Mouse (Mus musculus): ENCODE measurements around the gene Stat5a. TPM values are rescaled to one million over a fixed set of nuclear protein-coding genes. Genes with fewer than 3 reads are reported as not detected.

The Stat5a gene
- total RNA-seq, 2 experiments from 2014 or later = 1.7 to 2.0 TPM

DNA sequence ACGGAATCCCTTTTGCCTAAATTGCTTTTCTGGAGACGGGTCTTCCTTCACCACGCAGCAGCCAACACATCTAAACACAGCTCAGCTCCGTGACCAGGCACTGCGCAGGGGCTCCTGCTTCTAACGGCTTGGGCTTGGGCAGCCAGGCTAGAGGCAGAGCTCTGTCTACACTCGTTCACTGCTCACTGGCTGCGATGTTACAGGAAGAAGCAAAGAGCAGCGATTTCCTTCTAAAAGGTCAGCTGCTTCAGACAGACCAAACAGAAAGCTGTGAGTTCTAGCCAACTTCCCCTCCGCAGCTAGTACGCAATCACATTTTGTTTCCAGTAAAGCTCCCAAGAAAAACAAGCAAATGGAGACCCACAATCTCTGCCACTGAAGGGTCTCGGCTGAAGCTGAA lies 36.8 kb upstream of the Stat5a start:
- no peak for DNase-seq (ENCODE audit: extremely low spot score in 1 of 2, low spot score in 2 of 2)
- H3K4me3 ChIP-seq = no peak overlapping the region
- peak overlapping the region; percentile 44; the same call in 1 of the 2 replicates for H3K27ac ChIP-seq
- intact Hi-C loops (cut with DNase I) = no loop called here
- no peak for TF ChIP-seq CTCF (IDR thresholded peaks at IDR 0.05)

DNA sequence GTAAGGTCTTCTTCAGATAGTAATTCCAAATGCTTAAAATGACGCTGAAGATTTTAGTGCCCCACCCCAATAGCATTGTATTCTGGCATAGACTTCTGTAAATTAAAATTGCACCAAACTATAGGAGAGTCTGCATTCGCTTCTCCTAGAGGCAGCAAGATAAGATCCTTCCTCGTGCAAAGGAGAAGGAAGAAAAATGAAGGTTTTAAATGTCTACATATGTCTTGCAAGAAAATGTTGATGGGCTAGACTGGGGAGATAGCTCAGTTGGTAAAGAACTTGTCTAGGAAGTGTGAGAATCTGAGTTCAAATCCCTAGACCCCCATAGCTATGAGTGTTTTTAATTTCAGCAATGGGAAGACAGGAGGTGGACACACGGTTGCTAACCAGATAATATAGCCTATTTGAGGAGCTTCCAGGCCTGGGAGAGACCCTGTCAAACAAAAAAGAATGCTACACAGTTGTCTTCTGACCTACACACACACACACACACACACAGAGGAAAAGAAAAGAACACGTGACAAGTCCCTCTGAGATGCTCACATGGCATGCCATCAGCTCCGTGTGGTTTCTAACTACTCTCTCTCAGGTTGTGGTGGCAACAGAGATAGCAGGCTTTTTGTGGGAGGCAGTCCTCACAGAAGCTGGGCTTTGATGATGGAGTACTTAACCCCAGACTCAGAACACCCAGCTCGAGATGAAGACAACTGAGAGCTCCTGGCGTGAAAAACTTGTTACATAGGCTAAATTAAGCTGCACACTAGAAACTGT lies 35.4 kb upstream of the Stat5a start:
- no peak for DNase-seq (ENCODE audit: extremely low spot score in 1 of 2, low spot score in 2 of 2)
- TF ChIP-seq CTCF (IDR thresholded peaks at IDR 0.05) = no peak
- Histone ChIP-seq H3K27ac (no peak overlapping the region), H3K4me3 (no peak overlapping the region)
- intact Hi-C loops (cut with DNase I) = no loop called here

DNA sequence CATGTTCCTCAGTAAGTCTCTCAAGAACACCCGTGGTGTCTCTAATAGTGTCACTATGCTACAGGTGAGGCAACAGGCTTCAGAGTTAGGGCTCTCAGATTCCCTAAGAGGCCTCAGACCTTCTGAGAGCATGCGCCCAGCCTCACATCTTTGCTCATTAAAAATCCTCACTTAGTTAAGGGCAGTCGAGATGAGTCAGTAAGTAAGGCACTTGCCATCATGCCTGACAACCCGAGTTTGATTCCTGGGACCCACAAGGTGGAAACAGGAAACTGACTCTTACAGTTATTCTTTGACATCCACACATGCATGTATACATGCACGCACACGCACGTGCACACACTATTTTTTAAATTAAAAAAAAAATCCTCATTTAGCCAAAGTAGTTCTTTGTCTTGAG lies 34.7 kb upstream of the Stat5a start:
- Histone ChIP-seq H3K27ac (no peak overlapping the region), H3K4me3 (no peak overlapping the region)
- TF ChIP-seq CTCF (IDR thresholded peaks at IDR 0.05) = no peak
- no peak for DNase-seq (ENCODE audit: extremely low spot score in 1 of 2, low spot score in 2 of 2)
- intact Hi-C loops (cut with DNase I) = no loop called here

DNA sequence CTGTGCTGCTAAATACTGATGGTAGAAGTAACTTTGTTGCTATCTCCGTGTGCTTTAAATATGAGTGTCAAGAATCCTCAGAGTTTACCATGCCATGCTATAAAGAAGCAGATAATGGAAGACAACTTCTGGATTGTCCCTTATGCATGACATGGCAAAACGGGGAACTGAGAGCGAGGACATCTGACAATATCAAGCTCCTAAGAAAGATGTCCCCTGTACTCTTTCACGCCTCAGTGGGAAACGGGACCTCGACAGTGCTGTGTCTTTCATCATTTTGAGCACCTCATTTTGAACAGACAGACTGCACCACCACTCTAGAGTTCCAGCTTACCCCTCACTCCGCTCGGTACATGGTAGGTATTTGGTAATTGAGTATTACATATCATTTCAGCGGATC lies 33.7 kb upstream of the Stat5a start:
- intact Hi-C loops (cut with DNase I) = no loop called here
- no peak for DNase-seq (ENCODE audit: extremely low spot score in 1 of 2, low spot score in 2 of 2)
- Histone ChIP-seq H3K4me3 (no peak overlapping the region), H3K27ac (no peak overlapping the region)
- TF ChIP-seq CTCF (IDR thresholded peaks at IDR 0.05) = no peak

DNA sequence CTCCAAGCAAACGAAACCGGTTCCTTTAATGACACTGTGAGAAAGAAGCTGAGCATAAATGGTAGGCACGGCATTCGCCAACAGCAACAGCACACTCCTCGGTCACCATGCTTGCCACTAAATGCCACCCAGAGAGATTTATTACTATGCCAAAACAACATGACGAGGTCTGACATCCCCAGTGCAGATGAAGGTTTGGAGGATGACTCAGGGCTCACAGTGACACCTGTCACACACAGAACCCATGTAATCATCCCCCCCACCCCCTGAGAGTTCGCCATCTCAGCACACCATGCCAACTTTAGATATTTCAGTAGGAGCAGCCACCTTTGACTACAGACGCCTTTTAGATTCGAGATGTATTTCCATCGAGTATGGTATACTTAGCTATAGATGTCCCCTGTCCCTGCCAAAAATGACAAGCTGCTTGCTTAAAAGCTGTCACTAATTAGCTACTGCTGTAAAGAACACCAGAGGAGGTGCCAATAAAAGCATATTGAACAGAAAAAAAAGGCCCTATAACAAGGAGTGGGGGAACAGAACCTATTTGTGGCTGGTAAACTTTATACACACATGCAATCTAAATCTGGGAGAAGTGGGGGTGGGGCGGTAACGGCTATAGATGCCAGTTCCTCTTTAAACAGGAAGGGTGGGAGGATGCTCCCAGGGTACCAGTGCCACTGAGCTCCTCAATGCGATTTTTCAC lies 32.8 kb upstream of the Stat5a start:
- H3K27ac ChIP-seq = no peak overlapping the region
- intact Hi-C loops (cut with DNase I) = no loop called here
- DNase-seq (ENCODE audit: extremely low spot score in 1 of 2, low spot score in 2 of 2) = peak; percentile 28

DNA sequence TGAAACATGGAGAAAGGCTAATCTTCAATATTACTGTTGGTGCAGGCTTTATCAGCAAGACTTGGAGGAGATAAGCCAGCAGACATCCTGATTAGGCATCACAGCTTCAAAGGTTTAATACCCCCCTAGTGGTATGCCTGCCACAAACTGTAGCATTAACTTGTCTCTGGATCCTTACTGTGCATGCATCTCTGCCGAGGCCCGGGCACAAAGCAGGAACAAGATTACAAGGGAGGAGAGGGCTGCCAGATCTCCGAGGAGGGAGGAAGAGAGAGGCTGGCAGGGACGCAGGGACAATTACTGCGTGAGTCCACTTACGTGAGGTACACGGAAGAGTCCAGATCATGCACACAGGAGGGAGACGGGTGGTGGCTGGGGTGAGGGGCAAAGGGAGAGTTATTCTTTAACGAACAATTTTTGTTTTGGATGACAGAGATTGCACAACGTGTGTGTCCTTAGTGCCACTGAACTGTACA lies 30.4 kb upstream of the Stat5a start:
- Histone ChIP-seq H3K27ac (no peak overlapping the region), H3K4me3 (no peak overlapping the region)
- intact Hi-C loops (cut with DNase I) = no loop called here
- DNase-seq (ENCODE audit: extremely low spot score in 1 of 2, low spot score in 2 of 2) = no peak
- no peak; the same call in 1 of the 2 replicates for TF ChIP-seq CTCF (IDR thresholded peaks at IDR 0.05)

More for the DNA sequence above, 32.8 kb upstream of the Stat5a start:
- no peak for TF ChIP-seq CTCF (IDR thresholded peaks at IDR 0.05)
- no peak overlapping the region for H3K4me3 ChIP-seq

DNA sequence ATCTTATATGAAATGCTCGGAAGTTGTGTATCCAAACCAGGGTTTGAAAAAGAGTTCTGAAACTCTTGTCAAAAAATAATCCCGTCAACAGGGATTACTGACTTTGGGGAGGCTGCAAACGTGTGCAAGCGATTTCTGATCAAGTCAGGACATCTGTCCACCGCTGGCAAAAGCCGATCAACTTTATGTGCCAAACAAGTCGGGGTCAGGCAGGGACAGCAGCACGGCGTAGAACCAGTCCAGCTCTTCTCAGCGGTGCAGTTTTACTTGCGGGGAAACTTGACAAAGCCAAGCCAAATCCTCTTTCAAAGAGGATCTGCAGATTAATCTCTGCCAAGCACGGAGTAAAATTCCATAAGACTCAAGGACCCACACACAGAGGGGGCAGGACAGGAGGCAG lies 29.5 kb upstream of the Stat5a start:
- TF ChIP-seq CTCF (IDR thresholded peaks at IDR 0.05) = no peak
- Histone ChIP-seq H3K27ac (no peak overlapping the region), H3K4me3 (no peak overlapping the region)
- intact Hi-C loops (cut with DNase I) = no loop called here
- no peak for DNase-seq (ENCODE audit: extremely low spot score in 1 of 2, low spot score in 2 of 2)

DNA sequence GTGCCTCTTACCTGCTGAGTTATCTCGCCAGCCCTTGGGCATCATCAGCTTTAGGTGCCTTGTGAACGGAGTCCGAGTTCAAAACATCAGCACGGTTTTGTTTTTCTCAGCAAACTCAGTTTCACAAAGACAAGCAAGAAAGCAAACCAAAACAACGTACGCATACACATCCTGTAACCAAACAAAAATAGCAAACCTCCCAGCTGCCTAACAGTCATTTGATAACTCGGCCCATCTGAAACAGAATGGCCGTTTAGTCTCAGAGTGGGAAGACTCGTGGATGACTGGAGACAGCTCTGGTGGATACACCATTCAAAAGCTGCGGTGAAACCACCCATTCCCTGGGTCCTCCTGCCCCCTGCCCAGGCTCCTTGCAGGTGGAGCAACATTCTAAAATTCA lies 27.8 kb upstream of the Stat5a start:
- Histone ChIP-seq H3K4me3 (no peak overlapping the region), H3K27ac (no peak overlapping the region)
- intact Hi-C loops (cut with DNase I) = no loop called here
- TF ChIP-seq CTCF (IDR thresholded peaks at IDR 0.05) = no peak
- no peak for DNase-seq (ENCODE audit: extremely low spot score in 1 of 2, low spot score in 2 of 2)

DNA sequence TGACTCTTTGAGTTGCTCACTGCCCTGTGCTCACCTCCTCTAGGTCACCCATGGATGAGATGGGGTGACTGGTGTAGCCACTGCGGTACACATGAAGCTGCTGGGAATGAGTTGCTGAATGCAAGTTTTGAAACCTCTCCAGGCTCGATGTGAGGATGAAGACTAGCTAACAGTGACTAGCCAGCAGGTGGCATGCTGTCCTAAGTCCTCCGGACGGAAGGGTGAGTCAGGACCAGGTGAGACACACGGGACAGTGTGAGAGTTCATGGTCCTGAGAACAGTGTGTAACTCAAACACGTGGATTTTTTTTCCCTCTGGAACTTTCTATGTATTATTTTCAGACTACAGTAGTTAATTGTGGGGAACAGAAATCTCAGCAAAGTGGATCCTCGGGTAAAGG lies 25.7 kb upstream of the Stat5a start:
- no peak overlapping the region for H3K4me3 ChIP-seq
- DNase-seq (ENCODE audit: extremely low spot score in 1 of 2, low spot score in 2 of 2) = no peak
- intact Hi-C loops (cut with DNase I) = no loop called here
- TF ChIP-seq CTCF (IDR thresholded peaks at IDR 0.05) = peak; percentile 25
- H3K27ac ChIP-seq = no peak overlapping the region

DNA sequence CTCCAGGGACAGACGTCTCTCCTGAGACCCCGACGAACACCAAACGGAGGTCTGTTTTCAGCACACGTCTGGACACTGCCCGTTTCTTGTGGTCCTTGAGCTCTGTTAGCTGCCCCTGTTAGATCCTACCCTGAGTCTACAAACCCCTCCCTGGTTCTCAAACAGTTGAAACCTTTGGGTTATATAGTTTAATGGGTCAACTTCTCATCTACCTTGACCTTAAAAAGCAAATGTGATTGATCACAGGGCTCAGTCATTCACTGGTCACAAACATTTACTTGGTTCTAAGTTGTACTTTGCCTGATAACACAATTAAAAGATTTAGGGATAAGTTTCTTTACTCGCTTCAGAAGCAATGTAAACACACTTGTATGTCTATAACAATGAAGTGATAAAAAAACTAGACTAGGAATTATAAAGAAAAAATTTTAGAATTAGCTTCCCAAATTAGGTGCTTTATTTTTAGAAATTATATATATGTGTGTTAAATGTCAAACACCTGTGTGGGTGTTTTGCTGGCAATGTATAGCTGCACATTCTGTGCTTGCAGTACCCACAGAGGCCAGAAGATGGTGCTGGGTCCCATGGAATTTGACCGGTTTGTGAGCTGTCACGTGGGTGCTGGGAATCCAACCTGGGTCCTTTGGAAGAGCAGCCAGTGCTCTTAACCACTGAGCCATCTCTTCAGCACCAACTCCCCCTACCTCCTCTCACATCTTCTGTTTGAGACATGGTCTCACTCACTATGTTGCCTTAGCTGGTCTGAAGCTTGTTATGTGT lies 22.0 kb upstream of the Stat5a start:
- Histone ChIP-seq H3K4me3 (no peak overlapping the region), H3K27ac (no peak overlapping the region)
- peak; percentile 44 for TF ChIP-seq CTCF (IDR thresholded peaks at IDR 0.05)
- intact Hi-C loops (cut with DNase I) = no loop called here
- no peak for DNase-seq (ENCODE audit: extremely low spot score in 1 of 2, low spot score in 2 of 2)

DNA sequence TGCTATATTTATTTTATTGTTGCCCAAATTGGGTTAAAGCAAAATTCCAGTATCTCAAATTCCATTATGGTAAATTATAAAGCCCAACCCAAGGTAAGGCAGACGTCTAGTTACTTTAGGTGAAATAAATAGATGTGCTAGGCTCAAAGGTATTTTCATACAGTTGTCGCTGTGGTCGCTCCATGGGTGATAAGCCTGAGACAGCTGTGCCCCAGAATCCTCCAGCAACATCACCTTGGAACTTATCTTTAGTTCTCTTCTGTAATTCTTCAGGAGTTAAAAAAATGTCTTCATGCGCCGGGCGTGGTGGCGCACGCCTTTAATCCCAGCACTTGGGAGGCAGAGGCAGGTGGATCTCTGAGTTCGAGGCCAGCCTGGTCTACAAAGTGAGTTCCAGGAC lies 20.3 kb upstream of the Stat5a start:
- Histone ChIP-seq H3K27ac (no peak overlapping the region), H3K4me3 (no peak overlapping the region)
- DNase-seq (ENCODE audit: extremely low spot score in 1 of 2, low spot score in 2 of 2) = no peak
- intact Hi-C loops (cut with DNase I) = no loop called here
- TF ChIP-seq CTCF (IDR thresholded peaks at IDR 0.05) = no peak

DNA sequence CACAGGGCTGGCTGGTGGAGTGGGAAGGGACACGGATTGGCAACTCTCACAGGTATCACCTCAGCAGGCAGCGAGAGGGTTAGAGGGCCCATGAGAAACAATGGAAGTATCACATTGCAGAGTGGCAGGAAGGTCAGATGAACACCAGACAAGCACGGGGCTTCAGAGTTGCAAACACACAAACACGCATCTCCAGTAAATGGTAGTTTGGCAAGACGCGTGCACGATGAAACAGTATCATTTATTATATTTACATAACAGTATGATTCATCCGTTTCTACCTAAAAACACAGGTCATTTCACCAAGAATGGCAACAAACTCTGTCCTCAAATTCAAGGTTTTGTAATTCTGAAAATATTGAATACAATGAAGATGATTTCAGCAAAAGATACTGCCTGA lies 19.6 kb upstream of the Stat5a start:
- H3K4me3 ChIP-seq = no peak overlapping the region
- intact Hi-C loops (cut with DNase I) = no loop called here
- no peak for TF ChIP-seq CTCF (IDR thresholded peaks at IDR 0.05)
- no peak for DNase-seq (ENCODE audit: extremely low spot score in 1 of 2, low spot score in 2 of 2)
- no peak overlapping the region for H3K27ac ChIP-seq

All from left cerebral cortex, adult 2 months (tissue).